Mouse (Mus musculus) skeletal muscle tissue, adult 2 months (tissue): ENCODE data around the gene Nxt1.

Experiments
- DNase-seq: peaks from one replicate; pipeline ENCODE4 v3.0.0-alpha.2; 2012; ENCODE audit warnings: low read depth, low spot score

The Nxt1 gene

DNA sequence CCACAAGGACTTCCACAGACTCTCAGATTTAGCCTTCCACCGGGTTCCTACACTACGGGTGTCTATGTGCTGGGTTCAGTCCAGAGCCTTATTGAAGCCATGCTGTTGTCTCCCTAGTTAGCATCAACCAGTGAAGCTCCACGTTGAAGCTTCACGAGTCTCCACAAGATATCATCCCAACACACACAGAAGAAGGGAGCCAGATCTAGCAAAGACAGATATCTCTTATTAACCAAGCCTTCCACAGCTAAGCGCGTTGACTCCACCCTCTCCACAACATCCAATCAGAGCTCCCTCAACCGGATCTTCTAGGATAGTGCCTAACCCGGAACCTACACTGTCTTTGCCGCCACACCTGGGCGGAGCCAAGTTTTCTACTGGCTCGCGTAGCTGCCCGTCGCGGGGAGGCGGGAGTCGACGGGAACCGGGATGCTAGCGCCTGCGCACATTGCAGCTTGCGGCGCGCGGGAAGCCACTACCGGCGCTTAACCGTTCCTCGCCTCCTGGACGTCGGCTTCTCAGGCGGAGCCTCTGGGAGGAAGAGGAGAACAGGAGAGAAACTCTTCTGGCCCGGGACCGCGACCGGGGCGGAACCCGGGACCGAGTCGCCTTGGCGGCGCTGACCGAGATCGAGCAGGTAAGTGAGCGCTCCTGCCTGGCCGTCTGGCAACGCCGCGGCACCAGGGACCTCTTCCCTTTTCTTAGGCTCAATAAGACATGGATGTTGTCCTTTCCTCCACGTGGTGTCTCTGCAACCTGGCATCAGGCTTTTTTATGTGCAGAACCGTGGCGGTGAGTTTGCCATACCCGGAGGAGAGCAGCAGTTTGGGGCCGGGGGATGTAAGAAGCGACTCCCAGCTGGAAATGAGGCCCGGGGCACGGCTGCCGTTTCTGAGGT, at the start of gene Nxt1:
Gene Nxt1 (plus strand): TSS at position 403 of the 898 bp plus-strand sequence.
- peak; percentile 96 for DNase-seq

DNA sequence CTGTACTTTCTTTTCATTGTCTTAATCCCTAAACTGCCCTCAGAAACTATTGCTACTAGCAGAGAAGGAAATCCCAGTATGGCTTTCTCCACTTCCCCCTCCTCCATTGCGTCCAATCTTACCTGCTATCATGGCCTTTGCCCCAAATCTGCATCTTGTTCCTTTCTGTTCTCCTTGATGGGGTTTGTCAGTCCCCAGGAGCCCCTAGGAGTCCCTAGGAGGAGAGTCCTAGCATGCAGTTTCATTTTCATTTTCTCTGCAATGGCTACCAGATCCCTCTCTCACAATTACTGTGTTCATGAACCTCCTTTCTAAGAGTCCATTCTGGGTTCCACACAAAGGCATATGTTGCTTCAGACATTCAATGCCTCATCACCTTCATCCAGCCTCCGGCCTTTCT, 49.3 kb upstream of the Nxt1 start:
- no peak for DNase-seq

DNA sequence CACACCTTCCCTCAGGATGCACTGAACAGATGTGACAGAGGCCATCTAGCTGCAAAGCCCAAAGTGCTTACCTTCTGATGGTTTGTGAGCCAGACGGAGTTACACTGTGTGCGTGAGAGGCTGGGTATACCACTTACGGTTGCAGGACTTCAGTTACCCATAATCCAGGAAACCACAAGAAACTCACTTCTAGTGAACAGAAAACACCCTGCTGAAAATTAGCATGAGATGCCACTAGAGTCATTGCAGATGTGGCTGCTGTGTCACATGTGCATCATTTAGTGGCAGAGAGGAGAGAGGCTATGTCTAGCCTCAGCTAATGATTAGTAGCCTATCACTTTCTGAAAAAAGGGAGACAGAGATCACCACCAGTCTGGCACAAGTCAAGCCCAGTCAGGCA, 47.9 kb upstream of the Nxt1 start:
- DNase-seq, result no peak

DNA sequence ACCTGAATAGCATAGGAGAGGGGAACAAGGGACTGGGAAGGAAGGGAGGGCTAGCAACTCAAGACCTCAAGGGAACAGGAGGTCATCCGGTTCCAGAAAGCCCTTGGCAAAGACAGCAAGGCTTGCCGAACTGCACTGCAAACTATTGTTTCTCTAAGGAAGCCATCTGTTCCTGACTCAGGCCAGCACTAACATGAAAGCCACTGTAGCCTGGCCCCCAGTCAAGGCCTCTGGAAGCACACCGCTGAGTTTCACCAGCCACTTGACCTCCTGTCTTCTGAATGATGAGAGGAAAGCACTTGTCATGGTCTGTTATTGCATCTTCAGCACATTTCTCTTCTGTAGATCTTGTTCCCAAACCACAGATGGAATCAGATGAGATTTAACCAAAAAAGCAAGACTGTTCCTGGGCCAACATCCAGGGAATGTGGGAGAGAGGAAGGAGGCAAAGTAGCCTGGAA, 45.4 kb upstream of the Nxt1 start:
- peak; percentile 80 for DNase-seq

DNA sequence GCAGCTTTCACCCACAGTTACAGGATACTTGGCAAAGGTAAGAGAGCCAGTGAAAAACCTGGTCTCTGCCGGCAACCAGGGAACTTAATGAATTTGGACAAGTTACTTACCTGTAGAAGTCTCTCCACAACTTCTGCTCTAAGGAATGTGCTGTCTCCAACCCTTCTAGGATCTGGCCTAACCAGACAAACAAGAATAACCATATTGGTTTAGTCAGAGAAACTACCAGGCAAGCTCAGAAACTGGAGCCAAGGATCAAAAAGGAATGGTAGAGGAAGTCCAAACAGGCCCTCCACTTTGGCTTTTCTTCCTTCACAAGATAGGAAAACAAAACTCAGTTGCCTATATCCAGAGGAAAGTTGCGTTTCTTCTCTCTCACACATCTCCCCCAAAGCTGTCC, 41.4 kb upstream of the Nxt1 start:
- no peak for DNase-seq

DNA sequence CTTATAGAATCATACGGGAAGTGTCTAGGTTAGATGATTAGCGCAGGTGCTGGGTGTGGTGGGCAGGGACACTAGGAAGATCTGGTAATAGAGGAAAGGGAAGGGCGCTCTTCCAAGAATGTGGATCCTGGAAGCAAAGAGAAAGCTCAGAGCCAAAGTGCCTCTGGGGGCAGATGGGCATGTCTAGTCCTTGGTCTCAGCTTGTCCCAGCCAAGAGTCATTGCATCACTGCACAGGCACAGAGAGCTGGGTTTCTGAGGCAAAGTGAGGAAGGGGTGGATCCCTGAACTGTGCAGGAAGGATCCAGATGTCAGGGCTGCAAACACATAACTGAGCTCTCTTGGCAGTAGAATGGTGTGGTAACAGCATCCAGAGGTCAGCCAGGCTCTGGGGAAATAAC, 40.8 kb upstream of the Nxt1 start:
- peak; percentile 83 for DNase-seq

DNA sequence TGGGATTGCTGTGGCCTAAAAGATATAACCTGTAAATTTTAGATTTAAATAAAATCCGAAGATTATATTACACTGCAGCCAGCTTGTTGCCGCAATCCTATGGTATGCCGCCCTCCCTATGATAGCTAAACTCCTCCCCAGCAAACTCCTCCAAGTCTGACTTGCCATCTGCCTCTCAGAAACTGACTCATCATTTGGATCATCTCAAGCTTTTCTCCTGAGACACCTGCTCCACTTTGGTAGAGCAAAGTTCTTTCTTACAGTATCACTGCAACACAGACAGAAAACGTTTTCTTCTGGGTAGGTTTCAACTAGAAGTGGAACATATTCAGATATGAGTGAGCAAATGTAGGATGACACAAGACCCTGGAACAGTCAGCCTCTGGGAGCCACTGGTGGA, 37.9 kb upstream of the Nxt1 start:
- DNase-seq, result no peak

DNA sequence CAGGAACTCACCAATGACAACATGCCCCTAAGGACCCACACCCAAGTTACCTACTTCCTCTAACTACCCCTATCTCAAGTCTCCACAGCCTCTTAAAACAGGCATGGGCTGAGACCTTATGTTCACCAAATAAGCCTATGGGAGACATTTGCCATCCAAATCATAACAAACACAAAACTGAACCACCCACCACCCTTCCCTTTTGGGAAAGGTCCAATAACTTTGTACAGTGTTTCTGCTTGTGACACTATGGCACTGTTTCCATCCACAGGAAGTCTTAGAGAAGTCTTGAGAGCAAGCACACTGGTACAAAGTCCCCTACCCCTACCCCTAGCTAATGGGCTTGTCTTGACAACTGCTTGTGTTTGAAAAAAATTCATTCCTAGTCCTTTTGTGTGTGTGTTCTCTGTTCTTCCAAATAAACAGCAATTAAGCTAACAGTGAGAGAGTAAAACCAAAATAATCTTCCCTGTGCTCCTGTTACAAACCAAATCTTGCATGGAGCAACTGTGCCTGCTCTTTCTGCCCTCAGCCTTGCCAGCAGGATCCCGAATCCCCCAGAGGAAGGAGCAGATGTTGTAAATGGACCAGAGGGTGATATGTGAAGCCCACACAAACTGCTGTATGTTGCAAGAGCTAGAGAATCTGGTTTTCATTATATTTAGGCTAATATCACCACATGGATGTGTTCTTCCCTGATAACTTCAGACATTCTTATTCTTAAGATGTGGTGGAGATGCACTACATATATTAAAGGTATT, 29.6 kb upstream of the Nxt1 start:
- DNase-seq, result no peak

DNA sequence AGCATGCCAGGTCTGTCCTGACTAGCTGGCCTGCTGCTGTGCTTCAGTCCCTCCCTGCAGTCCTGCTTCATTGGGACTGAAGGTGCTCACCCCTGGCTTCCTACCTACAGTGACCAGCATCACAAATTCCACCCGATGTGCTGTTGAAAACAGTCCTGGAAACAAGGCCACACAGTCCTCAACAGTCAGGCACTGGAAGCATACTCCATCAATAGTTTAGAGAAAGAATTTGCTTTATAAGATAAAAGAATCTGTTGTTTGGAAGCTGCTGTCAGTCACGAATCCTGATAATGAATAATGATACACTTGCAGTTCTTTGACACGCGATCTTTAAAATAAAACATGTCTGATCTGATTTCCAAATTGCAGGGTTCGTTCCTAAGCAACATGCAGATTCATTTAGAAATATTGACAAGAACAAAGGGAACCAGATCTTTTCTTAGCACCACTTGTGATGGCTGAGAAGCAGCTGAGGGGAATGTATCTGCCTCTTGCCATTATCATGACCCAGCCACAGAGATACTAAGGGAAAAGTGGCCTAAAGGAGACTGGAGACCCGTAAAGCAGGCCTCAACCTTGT, 27.9 kb upstream of the Nxt1 start:
- DNase-seq, result no peak

DNA sequence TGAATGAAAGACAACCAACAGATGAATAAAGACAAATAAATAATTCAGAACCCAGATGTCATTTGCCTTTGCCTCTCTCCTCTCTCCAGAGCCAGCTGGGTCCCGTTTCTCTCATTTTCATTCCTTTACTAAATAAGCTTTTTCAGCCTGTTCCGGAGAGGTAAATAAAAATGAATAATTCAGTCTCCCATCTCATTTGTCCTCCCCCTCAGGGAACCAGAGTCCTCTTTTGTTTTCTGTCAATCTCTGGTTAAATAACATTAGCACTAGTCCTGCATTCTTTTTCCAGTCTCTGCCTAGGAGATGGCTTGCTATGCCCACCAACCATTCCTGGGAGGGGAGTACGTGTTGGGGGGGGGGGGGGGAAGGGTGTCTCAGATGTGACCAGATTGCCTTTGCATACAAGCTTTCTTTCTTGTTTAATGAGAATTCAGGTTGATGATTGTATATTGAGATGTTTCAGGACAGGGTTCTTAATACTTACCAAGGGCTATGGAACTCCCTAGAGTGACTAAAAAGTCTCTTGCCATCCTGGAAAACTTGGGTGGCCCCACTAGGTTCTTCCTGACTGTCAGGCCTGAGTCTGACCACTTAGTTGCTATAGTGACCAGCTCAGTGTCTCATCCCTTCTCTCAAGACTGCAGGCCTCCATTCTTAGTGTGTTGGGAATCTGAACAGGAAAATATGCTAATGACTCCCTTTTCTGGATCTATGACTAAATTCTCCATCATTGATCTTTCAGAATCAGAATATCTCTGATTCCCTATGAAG, 21.6 kb upstream of the Nxt1 start:
- DNase-seq, result no peak

DNA sequence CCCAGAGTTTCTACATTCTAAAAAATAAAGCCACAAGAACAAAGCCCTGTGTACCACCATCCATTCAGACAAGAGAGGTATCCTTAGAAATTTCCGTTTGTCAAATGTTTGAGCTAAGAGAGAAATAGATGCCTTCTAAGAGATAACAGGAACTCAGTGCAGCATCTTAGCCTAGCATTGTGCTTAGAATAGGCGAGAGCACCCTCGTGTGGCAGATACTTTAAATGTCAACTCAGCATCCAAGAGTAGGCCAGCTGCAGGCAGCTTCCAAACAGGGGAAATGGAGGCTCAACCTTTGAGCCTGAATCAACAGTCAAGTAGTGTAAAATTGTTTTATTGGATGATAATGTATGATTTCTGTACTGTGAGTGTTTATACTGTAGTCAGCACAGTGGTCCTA, 17.4 kb upstream of the Nxt1 start:
- DNase-seq, result no peak

DNA sequence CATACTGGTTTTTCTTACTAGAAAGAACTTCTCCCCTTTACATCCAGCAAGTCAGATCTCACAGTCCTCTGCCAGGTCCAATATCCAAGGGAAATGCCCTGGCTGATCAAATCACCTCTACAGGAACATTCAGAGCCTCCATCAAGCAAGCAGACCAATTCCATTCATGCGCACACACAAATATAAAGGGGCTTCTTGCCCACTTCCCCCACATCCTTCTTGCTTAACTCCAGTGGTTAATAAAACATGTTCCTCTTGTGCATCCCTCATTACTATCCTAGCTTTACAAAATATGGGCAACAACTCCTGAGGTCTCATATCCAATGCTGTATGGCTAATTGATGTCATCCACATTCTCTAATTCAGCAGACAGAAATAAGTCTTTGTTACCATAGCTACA, 8.9 kb upstream of the Nxt1 start:
- no peak for DNase-seq

DNA sequence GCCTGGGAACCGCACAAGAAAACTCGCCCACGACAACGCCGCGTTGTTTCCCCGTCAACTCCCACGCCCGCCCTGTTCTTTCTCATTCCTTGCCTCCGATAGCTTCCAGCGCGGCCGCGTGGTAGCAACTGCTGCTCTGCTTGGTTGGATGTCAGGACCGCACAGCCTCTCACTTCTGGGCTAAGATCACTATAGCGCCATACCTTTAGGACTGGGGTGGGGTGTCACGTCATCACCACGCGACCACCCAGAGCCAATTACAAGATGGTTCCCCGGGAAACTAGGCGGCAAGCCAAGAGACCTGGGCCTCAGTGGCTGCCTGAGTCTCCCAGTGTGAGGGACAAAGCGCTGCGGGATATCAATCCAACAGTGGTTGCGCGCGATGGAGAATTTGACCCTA, 5.4 kb downstream of the Nxt1 start:
- DNase-seq, result no peak

DNA sequence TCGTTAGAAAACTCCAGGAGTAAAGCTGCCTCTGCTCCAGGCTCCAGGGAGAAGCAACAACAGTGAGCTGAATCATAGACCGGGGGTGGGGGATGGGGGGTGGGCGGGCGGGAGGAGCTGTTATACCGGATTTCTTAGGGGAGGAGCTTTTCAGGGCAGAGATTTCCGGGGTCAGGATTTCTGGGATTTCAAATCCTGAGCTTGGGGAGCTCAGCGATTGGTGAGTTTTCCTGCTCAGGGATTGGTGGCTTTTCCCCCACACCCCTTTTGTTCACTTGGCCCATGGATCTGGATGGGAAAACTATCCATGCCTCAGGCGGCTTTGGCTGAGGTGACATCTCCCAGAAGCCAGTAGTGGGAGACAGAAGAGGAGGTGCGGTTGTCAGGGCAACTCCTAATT, 6.9 kb downstream of the Nxt1 start:
- peak; percentile 85 for DNase-seq

DNA sequence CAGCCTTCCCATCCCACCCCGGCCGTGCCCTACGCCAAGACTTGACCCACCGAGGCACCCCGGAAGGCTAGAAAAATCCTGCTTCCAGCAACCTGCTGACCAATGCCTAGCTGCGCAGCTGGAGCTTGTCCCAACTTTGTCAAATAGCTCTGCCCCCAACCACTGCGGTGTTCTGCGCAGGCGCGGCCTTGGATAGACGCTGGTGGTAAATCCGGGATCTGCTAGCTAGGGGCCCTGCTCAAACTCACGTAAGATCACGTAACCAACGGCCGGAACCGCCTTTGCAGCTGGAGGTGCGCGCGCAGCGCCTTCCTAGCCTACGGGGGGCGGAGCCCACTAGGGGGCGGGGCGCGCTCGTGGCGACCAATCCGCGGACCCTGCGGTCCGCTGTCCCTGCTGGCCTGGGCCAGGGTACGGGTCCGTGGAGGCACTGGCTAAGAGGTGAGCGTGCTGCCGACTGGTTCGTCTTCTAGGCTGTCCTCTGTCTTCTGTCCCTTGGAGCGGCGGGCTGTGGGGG, 8.4 kb downstream of the Nxt1 start, which contains the start of gene Gzf1:
Gene Gzf1 (plus strand): TSS at position 249 of the 517 bp plus-strand sequence.
- peak; percentile 100 for DNase-seq

DNA sequence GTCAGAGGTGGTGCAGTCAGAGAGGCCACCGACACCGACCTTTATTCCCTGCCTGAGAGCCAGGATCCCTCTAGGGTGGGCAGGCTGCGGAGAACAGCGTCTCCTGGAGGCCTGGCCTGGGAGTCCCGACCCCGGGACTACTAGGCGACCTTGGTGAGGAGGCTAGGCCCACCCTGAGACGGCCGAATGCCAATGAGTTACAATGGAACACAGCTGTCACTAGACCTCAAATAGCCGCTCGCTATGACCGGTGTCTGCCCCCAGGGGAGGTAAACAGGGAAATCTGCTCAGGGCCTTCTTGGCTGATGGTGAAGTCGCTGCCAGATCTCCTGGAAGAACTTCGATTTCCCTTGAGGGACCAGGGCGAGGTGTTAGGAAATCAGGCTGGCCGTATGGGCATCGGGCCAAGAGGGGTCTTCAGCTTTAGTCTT, 9.1 kb downstream of the Nxt1 start:
- DNase-seq, result peak; percentile 47

DNA sequence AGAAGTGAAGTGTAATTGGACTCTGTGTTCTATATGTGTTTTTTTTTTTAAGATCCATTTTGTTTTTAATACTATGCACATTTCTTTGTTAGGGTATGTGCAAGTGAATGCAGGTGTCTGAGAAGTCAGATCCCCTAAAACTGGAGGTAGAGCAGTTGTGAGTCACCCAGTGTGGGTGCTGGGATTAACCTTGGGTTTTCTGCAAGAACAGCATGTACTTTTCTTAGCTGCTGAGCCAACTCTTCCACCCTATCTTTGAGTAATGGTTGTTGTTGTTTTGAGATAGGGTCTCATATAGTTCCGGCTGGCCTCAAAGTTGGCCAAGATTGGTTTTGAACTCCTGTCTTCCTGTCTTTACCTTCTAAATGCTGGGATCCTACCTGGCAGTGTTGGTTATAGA, 10.6 kb downstream of the Nxt1 start:
- DNase-seq, result no peak

DNA sequence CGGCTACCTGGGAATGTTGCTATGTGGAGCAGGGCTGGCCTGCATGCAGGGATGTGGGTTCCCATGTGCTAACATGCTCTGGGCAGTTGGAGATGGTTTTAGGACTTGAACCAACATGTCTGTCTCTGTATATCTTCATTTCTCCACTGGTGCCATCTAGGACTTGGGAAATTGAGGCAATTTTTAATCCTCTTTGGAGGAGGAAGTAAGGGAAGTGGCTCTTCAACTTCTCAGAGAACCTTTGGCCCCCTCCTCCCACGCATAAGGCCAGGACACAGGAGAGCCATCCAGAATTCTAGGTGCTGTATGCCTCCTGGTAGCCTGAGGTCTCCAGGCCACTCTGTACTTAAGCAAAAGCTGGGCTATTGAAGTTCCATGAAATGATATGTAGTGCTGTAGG, 12.6 kb downstream of the Nxt1 start:
- DNase-seq, result no peak

DNA sequence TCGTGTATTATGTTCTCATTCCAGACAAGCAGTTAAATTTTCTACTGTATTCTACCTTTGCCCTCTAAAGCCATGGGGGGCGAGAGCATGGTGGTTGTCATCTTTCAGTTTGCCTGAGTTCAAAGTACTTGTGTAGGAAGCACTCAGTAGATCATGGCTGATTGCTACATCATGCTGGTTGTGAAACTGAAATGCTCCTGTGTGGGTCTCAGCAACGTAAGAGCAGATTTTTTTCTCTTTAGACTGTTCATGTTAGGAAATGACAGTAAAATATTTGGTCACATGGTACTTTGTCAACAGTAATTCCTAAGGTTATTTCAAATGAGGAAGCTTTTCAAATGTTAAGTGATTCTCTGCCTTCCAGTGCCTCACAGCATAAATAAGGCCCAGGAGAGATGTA, 13.3 kb downstream of the Nxt1 start:
- no peak for DNase-seq

DNA sequence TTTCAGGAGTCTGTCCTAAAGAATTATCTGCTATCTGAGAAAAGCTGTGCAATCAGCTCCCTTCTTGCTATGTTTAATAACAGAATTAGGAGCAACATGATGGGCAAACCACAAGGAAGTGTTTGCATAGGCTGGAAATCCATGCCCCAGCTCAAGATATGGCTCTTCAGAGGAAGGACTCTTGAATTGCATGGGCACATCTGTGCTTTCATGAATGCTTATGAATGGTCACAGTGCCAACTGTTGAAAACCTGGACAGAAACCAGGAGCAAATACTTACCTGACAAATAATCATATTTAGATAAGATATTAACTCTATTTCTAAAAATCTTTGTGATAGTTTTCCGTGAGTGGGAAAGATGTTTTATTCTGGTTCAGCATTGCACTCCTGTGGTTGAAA, 14.5 kb downstream of the Nxt1 start:
- DNase-seq, result no peak

DNA sequence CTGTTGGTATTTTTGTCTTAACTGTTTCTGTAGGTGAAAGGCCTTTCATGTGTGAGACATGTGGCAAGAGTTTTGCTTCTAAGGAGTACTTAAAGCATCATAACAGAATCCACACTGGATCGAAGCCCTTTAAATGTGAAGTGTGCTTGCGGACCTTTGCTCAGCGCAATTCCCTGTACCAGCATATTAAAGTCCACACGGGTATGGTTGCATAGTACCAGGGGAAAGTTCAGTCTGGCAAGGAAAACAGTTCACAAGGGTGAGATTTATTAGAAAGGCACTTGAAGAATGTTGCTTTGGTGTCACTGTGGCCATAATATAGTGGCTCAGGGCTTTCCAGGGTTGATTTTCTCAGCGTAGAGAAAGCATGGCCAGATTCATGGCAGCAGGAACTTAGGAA, 15.6 kb downstream of the Nxt1 start:
- DNase-seq, result no peak
